Mouse (Mus musculus): Measurements from ENCODE around the gene Gm9495.
"Not testable (repeated sequence)": the region's sequence is repeated elsewhere in the genome, so short reads cannot be mapped to it uniquely, and the experiment has no call there.

Gm9495 gene

GRCm38 (mm10) chr8:69453465-69453864 is at the start of gene Gm9495:
TSS of gene Gm9495 (minus strand) at chr8:69453565.
- not testable (repeated sequence) for ATAC-seq (ENCODE audit: low TSS enrichment)

GRCm38 (mm10) chr8:69474946-69475345 is 21.6 kb upstream of the Gm9495 start:
- not testable (repeated sequence) for ATAC-seq (ENCODE audit: low TSS enrichment)

DNA sequence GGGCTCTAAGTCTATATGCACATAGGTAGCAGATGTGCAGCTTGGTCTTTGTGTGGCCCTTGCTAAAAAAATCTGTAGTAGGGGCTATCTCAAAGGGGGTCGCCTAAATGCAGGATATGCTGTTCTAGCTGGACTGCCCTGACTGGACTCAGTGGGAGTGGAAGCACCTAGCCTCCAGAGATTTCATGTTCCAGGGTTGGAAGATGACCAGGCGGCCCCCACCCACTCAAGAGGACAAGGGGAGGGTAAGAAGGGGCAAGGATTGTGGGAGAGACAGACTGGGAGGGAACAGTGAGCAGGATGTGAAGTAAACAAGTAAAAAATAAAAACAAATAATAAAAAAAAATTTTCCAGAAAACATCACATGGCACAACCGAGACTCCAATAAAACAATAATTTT is 33.3 kb downstream of the Gm9495 start:
- ATAC-seq (ENCODE audit: low TSS enrichment), result not testable (repeated sequence)

DNA sequence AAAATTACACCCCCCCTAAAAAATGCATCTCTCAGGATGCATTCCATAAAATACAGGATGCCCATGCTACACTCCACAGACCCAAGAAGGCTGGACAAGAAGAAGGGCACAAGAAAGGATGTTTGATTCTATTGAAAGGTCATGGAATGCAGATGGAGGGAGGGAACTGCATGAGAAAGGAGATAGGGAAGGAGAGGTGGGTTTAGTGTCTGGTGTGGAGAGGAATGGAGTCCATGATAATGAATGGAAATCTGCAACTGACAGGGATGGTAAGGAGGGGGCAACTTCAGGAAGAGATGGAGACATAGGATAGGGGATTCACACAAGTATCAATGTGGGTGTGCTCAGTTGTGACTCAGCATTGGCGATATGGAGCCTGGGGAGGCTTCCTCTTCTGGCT is 39.0 kb downstream of the Gm9495 start:
- ATAC-seq (ENCODE audit: low TSS enrichment), result no peak

GRCm38 (mm10) chr8:69404768-69405167 is 48.6 kb downstream of the Gm9495 start:
- no peak for ATAC-seq (ENCODE audit: low TSS enrichment)

DNA sequence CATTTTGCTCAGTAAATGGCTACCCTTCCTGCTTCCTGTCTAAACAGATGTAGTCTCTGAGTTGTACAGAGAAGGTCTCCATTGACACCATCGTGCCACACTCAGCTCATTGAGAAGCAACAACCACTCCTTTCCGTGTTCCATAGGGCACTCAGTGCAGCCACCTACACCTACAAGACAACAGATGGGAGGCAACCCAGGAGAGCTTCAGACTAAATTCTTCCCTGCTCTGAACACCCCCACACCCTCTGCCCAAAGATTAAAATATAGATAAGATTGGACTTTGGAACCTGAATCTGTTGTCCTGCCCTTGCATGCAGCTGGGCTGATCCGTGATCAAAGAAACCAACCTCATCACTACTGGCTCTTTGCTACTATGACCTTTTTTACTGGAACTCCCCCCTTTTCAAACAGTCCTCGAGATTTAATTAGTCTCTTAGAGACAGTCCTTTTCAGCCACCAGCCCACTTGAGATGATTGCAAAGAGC is 53.4 kb downstream of the Gm9495 start:
- ATAC-seq (ENCODE audit: low TSS enrichment), result peak; percentile 22

DNA sequence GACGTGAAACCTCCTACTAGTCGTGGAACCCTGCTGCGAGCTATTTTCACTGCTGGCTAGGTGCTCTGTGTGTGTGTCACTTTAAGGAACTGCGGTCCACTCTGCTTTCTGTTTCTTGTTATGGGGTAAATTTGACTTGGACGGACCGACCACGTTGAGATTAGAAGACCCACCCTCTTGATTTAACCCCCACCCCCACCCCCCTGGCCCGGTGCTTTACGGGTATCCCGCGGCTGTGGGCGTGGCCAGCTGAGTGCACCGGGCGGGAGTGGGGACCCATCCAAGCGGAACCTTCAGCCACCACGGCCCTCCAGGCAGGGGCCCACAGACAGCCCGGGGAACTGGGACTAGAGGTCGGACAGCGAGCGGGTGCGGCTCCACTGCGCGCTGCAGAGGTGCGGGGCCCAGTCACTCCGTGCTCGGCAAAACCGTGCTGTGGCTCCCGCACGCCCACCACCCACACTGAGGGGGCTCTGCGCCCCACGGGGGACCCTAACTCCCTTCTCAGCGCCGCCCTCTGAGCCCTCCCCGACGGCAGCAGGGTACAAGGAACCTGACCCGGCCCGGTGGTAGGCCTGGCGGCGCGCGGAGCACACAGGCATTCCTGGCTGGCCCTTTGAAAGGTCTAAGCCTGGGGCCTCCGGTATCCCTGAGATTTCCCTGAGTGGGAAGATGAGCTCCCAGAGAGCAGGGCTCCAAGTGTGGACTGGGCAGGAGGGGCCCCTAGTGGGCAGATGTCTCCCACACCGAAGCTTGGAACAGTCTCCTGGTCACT is 54.0 kb downstream of the Gm9495 start:
- peak; percentile 24; the same call in 1 of the 2 replicates for ATAC-seq (ENCODE audit: low TSS enrichment)

GRCm38 (mm10) chr8:69396196-69396595 is 57.2 kb downstream of the Gm9495 start:
- ATAC-seq (ENCODE audit: low TSS enrichment), result no peak

DNA sequence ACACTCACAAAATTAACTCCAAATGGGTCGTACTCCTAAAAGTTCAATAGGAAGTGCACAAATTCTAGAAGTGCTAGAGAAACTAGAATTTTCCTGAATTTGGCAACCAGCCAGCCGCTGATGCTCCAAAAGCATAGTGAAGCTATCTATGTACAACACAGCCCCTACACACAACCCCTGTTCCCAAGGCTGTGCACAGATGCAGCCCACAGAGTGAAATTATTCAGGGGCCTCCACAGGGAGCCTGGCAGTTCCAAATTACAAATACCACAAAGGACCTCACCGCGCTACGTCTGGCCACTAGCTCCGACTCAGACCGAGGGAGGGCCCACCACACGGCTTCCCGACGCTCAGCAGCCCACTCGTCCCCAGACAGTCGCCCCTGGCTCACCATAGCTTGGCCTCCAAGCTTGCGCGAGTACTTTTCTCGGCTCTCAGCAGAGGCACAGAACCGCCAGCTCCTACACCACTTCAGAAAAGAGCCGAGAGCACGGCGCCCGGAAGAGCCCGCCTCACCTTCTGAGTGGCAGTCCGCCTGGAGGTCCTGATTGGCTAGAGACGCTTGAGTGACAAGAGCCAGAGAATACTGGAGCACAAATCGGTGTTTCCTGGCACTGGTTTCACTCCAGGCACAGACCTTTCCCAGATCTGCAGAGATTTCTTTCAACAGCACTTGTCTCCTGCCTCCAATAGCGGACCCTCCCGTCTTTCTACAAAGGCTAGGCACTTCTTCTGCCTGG is 58.1 kb downstream of the Gm9495 start:
- ATAC-seq (ENCODE audit: low TSS enrichment), result peak; percentile 96

DNA sequence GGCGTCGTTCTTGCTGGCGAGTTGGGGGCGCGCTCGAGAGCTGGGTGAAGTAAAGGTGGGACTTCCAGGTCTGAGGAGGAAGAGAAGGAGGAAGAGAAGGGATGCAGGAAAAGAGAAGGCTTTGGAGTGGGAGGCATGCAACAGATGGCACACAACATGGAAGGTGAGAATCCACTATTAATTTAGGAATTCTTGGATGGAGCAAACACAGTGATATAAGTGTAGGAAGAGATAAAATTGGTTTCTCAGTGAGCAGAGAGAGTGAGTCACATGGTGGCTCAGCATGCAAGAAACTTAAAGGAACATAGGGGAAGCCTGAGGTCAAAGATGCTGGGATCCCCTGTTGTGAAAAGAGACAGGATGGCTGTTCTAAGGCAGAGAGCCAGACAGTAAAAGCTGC is 69.0 kb downstream of the Gm9495 start:
- ATAC-seq (ENCODE audit: low TSS enrichment), result peak; percentile 70
